Mouse (Mus musculus): ENCODE data around the gene Ankrd45. TPM values are rescaled to one million over a fixed set of nuclear protein-coding genes. Genes with fewer than 3 reads are reported as not detected.

Ankrd45 gene
- polyA plus RNA-seq, 2 experiments = 1.1 to 1.5 TPM

- H3K4me1 ChIP-seq (ENCODE audit: control insufficient read depth, insufficient read depth, low read length) = no peaks in the 10 kb centered on the region
- no peak overlapping the region for H3K27ac ChIP-seq (replicated peaks; ENCODE audit: low read depth, low read length)
- no peaks in the 10 kb centered on the region for H3K9me3 ChIP-seq (ENCODE audit: control insufficient read depth, low read length)
- WGBS = 75% methylated on average over 10 of the region's 10 CpGs
- DNase-seq (ENCODE audit: low spot score) (no peak), ATAC-seq (ENCODE audit: low FRiP score, low read depth) (no peak)
- no peak overlapping the region for H3K4me2 ChIP-seq (replicated peaks; ENCODE audit: low read depth, low read length, severe bottlenecking)
- no peak for TF ChIP-seq POLR2A (IDR thresholded peaks at IDR 0.05; ENCODE audit: borderline replicate concordance, extremely low read depth, insufficient read depth, insufficient read length)
- no peaks in the 10 kb centered on the region for H3K36me3 ChIP-seq (ENCODE audit: control insufficient read depth, insufficient read depth, low read length)
- no peaks in the 10 kb centered on the region for H3K27me3 ChIP-seq (ENCODE audit: control insufficient read depth, insufficient read depth, low read length)
- no peak overlapping the region for H3K9ac ChIP-seq (ENCODE audit: low read depth, low read length, severe bottlenecking)
- no peak overlapping the region for H3K4me3 ChIP-seq (replicated peaks; ENCODE audit: low read length)
Measured at GRCm38 (mm10) chr1:161156546-161156945, 14.1 kb downstream of the Ankrd45 start.

- Histone ChIP-seq H3K27me3 (ENCODE audit: control insufficient read depth, insufficient read depth, low read length) (no peaks in the 10 kb centered on the region), H3K27ac (replicated peaks; ENCODE audit: low read depth, low read length) (no peak within 1 kb of the TSS), H3K9ac (ENCODE audit: low read depth, low read length, severe bottlenecking) (no peak within 1 kb of the TSS), H3K4me3 (replicated peaks; ENCODE audit: low read length) (no peak within 1 kb of the TSS), H3K9me3 (ENCODE audit: control insufficient read depth, low read length) (no peaks in the 10 kb centered on the region), H3K36me3 (ENCODE audit: control insufficient read depth, insufficient read depth, low read length) (no peaks in the 10 kb centered on the region), H3K4me2 (replicated peaks; ENCODE audit: low read depth, low read length, severe bottlenecking) (no peak within 1 kb of the TSS), H3K4me1 (ENCODE audit: control insufficient read depth, insufficient read depth, low read length) (no peaks in the 10 kb centered on the region)
- 83% methylated on average over 3 of the region's 3 CpGs for WGBS
- no peak for DNase-seq (ENCODE audit: low spot score)
- no peak for ATAC-seq (ENCODE audit: low FRiP score, low read depth)
- no peak for TF ChIP-seq POLR2A (IDR thresholded peaks at IDR 0.05; ENCODE audit: borderline replicate concordance, extremely low read depth, insufficient read depth, insufficient read length)
Measured at GRCm38 (mm10) chr1:161159214-161159613, 16.7 kb downstream of the Ankrd45 start, which contains the start of gene Tex50. Tex50 (minus strand) TSS chr1:161159314.

GRCm38 (mm10) chr1:161160266-161160665 is 17.8 kb downstream of the Ankrd45 start:
- TF ChIP-seq POLR2A (IDR thresholded peaks at IDR 0.05; ENCODE audit: borderline replicate concordance, extremely low read depth, insufficient read depth, insufficient read length) = no peak
- 71% methylated on average over 4 of the region's 4 CpGs for WGBS
- no peaks in the 10 kb centered on the region for H3K27me3 ChIP-seq (ENCODE audit: control insufficient read depth, insufficient read depth, low read length)

GRCm38 (mm10) chr1:161170651-161171050 is 28.2 kb downstream of the Ankrd45 start:
- DNase-seq (ENCODE audit: low spot score) = peak; percentile 54
- no peak for TF ChIP-seq POLR2A (IDR thresholded peaks at IDR 0.05; ENCODE audit: borderline replicate concordance, extremely low read depth, insufficient read depth, insufficient read length)
- Histone ChIP-seq H3K36me3 (ENCODE audit: control insufficient read depth, insufficient read depth, low read length) (no peaks in the 10 kb centered on the region), H3K27me3 (ENCODE audit: control insufficient read depth, insufficient read depth, low read length) (no peaks in the 10 kb centered on the region), H3K27ac (replicated peaks; ENCODE audit: low read depth, low read length) (no peak overlapping the region), H3K4me2 (replicated peaks; ENCODE audit: low read depth, low read length, severe bottlenecking) (peak overlapping the region; percentile 60), H3K4me3 (replicated peaks; ENCODE audit: low read length) (peak overlapping the region; percentile 41), H3K9ac (ENCODE audit: low read depth, low read length, severe bottlenecking) (peak overlapping the region; percentile 55), H3K9me3 (ENCODE audit: control insufficient read depth, low read length) (no peaks in the 10 kb centered on the region), H3K4me1 (ENCODE audit: control insufficient read depth, insufficient read depth, low read length) (no peaks in the 10 kb centered on the region)
- 1% methylated on average over 40 of the region's 40 CpGs for WGBS
- peak; percentile 86 for ATAC-seq (ENCODE audit: low FRiP score, low read depth)

More at GRCm38 (mm10) chr1:161160266-161160665, 17.8 kb downstream of the Ankrd45 start:
- Histone ChIP-seq H3K4me3 (replicated peaks; ENCODE audit: low read length) (no peak overlapping the region), H3K4me2 (replicated peaks; ENCODE audit: low read depth, low read length, severe bottlenecking) (no peak overlapping the region), H3K27ac (replicated peaks; ENCODE audit: low read depth, low read length) (no peak overlapping the region), H3K4me1 (ENCODE audit: control insufficient read depth, insufficient read depth, low read length) (no peaks in the 10 kb centered on the region), H3K9ac (ENCODE audit: low read depth, low read length, severe bottlenecking) (no peak overlapping the region), H3K9me3 (ENCODE audit: control insufficient read depth, low read length) (no peaks in the 10 kb centered on the region), H3K36me3 (ENCODE audit: control insufficient read depth, insufficient read depth, low read length) (no peaks in the 10 kb centered on the region)
- ATAC-seq (ENCODE audit: low FRiP score, low read depth) = no peak
- no peak for DNase-seq (ENCODE audit: low spot score)

GRCm38 (mm10) chr1:161180674-161181073 is 38.2 kb downstream of the Ankrd45 start:
- no peak for TF ChIP-seq POLR2A (IDR thresholded peaks at IDR 0.05; ENCODE audit: borderline replicate concordance, extremely low read depth, insufficient read depth, insufficient read length)
- ATAC-seq (ENCODE audit: low FRiP score, low read depth) = no peak
- 58% methylated on average over 8 of the region's 8 CpGs for WGBS
- Histone ChIP-seq H3K9me3 (ENCODE audit: control insufficient read depth, low read length) (no peaks in the 10 kb centered on the region), H3K9ac (ENCODE audit: low read depth, low read length, severe bottlenecking) (no peak overlapping the region), H3K27me3 (ENCODE audit: control insufficient read depth, insufficient read depth, low read length) (no peaks in the 10 kb centered on the region), H3K4me2 (replicated peaks; ENCODE audit: low read depth, low read length, severe bottlenecking) (no peak overlapping the region), H3K36me3 (ENCODE audit: control insufficient read depth, insufficient read depth, low read length) (no peaks in the 10 kb centered on the region), H3K4me1 (ENCODE audit: control insufficient read depth, insufficient read depth, low read length) (no peaks in the 10 kb centered on the region; the same call in 1 of the 2 replicates), H3K4me3 (replicated peaks; ENCODE audit: low read length) (no peak overlapping the region), H3K27ac (replicated peaks; ENCODE audit: low read depth, low read length) (no peak overlapping the region)
- DNase-seq (ENCODE audit: low spot score) = no peak

GRCm38 (mm10) chr1:161182386-161182785 is 39.9 kb downstream of the Ankrd45 start:
- H3K4me1 ChIP-seq (ENCODE audit: control insufficient read depth, insufficient read depth, low read length) = no peaks in the 10 kb centered on the region; the same call in 1 of the 2 replicates
- no peak overlapping the region for H3K4me3 ChIP-seq (replicated peaks; ENCODE audit: low read length)
- ATAC-seq (ENCODE audit: low FRiP score, low read depth) = no peak
- TF ChIP-seq POLR2A (IDR thresholded peaks at IDR 0.05; ENCODE audit: borderline replicate concordance, extremely low read depth, insufficient read depth, insufficient read length) = no peak
- no peak overlapping the region for H3K4me2 ChIP-seq (replicated peaks; ENCODE audit: low read depth, low read length, severe bottlenecking)
- no peaks in the 10 kb centered on the region for H3K9me3 ChIP-seq (ENCODE audit: control insufficient read depth, low read length)
- no peaks in the 10 kb centered on the region for H3K36me3 ChIP-seq (ENCODE audit: control insufficient read depth, insufficient read depth, low read length)
- 81% methylated on average over 9 of the region's 9 CpGs for WGBS
- no peak overlapping the region for H3K27ac ChIP-seq (replicated peaks; ENCODE audit: low read depth, low read length)
- DNase-seq (ENCODE audit: low spot score) = no peak
- H3K9ac ChIP-seq (ENCODE audit: low read depth, low read length, severe bottlenecking) = no peak overlapping the region
- H3K27me3 ChIP-seq (ENCODE audit: control insufficient read depth, insufficient read depth, low read length) = no peaks in the 10 kb centered on the region

Measured in limb, embryonic 14.5 days (tissue).